Mouse (Mus musculus): ENCODE data around the gene Rab14. TPM values are rescaled to one million over a fixed set of nuclear protein-coding genes. Genes with fewer than 3 reads are reported as not detected.

Gene Rab14
- polyA plus RNA-seq, 1 experiment from 2014 or later, result 434 TPM

GRCm38 (mm10) chr2:35132662-35133055, 68.3 kb downstream of the Rab14 start:
- H3K27ac ChIP-seq (ENCODE audit: low read length), result peak overlapping the region; percentile 85
- WGBS, result 5% methylated on average over 5 of the region's 5 CpGs
- peak overlapping the region; percentile 48 for H3K9ac ChIP-seq (replicated peaks; ENCODE audit: low read depth)
- H3K36me3 ChIP-seq (ENCODE audit: insufficient read depth, low read length), result peaks cover 14% of the 10 kb centered on the region
- H3K9me3 ChIP-seq (ENCODE audit: low read length), result no peaks in the 10 kb centered on the region
- H3K27me3 ChIP-seq (replicated peaks; ENCODE audit: insufficient read depth, low read length), result no peaks in the 10 kb centered on the region
- no peak for ATAC-seq
- no peak for TF ChIP-seq EP300 (IDR thresholded peaks at IDR 0.05)
- TF ChIP-seq CTCF (IDR thresholded peaks at IDR 0.05), result no peak
- no peak for DNase-seq (ENCODE audit: low spot score)
- H3K4me1 ChIP-seq (ENCODE audit: insufficient read depth, low read depth, low read length), result peaks cover 6% of the 10 kb centered on the region
- H3K4me3 ChIP-seq (ENCODE audit: low read depth, low read length), result peak overlapping the region; percentile 34
- H3K4me2 ChIP-seq (replicated peaks; ENCODE audit: low read depth, low read length), result peak overlapping the region; percentile 55

GRCm38 (mm10) chr2:35131991-35132661, 68.8 kb downstream of the Rab14 start:
- DNase-seq (ENCODE audit: low spot score) (peak; percentile 98), ATAC-seq (peak; percentile 100)
- peak overlapping the region; percentile 34 for H3K4me3 ChIP-seq (ENCODE audit: low read depth, low read length)
- TF ChIP-seq EP300 (IDR thresholded peaks at IDR 0.05), result peak; percentile 55; the same call in 1 of the 2 replicates
- TF ChIP-seq CTCF (IDR thresholded peaks at IDR 0.05), result peak; percentile 49
- peak overlapping the region; percentile 85 for H3K27ac ChIP-seq (ENCODE audit: low read length)
- H3K4me1 ChIP-seq (ENCODE audit: insufficient read depth, low read depth, low read length), result peaks cover 6% of the 10 kb centered on the region
- H3K36me3 ChIP-seq (ENCODE audit: insufficient read depth, low read length), result peaks cover 14% of the 10 kb centered on the region
- under 1% methylated on average over 21 of the region's 21 CpGs for WGBS
- peak overlapping the region; percentile 48 for H3K9ac ChIP-seq (replicated peaks; ENCODE audit: low read depth)
- H3K9me3 ChIP-seq (ENCODE audit: low read length), result no peaks in the 10 kb centered on the region
- H3K4me2 ChIP-seq (replicated peaks; ENCODE audit: low read depth, low read length), result peak overlapping the region; percentile 55
- H3K27me3 ChIP-seq (replicated peaks; ENCODE audit: insufficient read depth, low read length), result no peaks in the 10 kb centered on the region

GRCm38 (mm10) chr2:35131491-35131890, 69.4 kb downstream of the Rab14 start:
- Histone ChIP-seq H3K27ac (ENCODE audit: low read length) (peak overlapping the region; percentile 85), H3K4me1 (ENCODE audit: insufficient read depth, low read depth, low read length) (peaks cover 6% of the 10 kb centered on the region), H3K4me2 (replicated peaks; ENCODE audit: low read depth, low read length) (peak overlapping the region; percentile 55; the same call in 1 of the 2 replicates), H3K9ac (replicated peaks; ENCODE audit: low read depth) (no peak overlapping the region), H3K4me3 (ENCODE audit: low read depth, low read length) (0 out of 2 replicates have a peak overlapping the region, but pooled peaks have one; percentile 34), H3K9me3 (ENCODE audit: low read length) (no peaks in the 10 kb centered on the region), H3K27me3 (replicated peaks; ENCODE audit: insufficient read depth, low read length) (no peaks in the 10 kb centered on the region), H3K36me3 (ENCODE audit: insufficient read depth, low read length) (peaks cover 14% of the 10 kb centered on the region)
- DNase-seq (ENCODE audit: low spot score), result no peak
- no peak for ATAC-seq
- TF ChIP-seq EP300 (IDR thresholded peaks at IDR 0.05) (no peak), CTCF (IDR thresholded peaks at IDR 0.05) (no peak)

Other genes starting within 250 kb of the Rab14 start
- gene Traf1, start 239.3 kb downstream of the Rab14 start, polyA plus RNA-seq (2015; fragmentation: Nextera tagmentation; extraction: Ambion mirVana), result 61.4 and 67.0 TPM in 2 replicates
- gene Hc, start 139.7 kb downstream of the Rab14 start, polyA plus RNA-seq (2015; fragmentation: Nextera tagmentation; extraction: Ambion mirVana), result 149 and 172 TPM in 2 replicates
- gene AI182371, start 99.6 kb downstream of the Rab14 start, polyA plus RNA-seq (2015; fragmentation: Nextera tagmentation; extraction: Ambion mirVana), result 1.4 and 3.0 TPM in 2 replicates
- gene Cntrl, start 91.6 kb downstream of the Rab14 start, polyA plus RNA-seq (2015; fragmentation: Nextera tagmentation; extraction: Ambion mirVana), result 20.1 and 21.3 TPM in 2 replicates
- gene Gsn, start 55.3 kb upstream of the Rab14 start, polyA plus RNA-seq (2015; fragmentation: Nextera tagmentation; extraction: Ambion mirVana), result 956 and 1,007 TPM in 2 replicates
- gene Stom, start 135.9 kb upstream of the Rab14 start, polyA plus RNA-seq (2015; fragmentation: Nextera tagmentation; extraction: Ambion mirVana), result 76.9 and 86.2 TPM in 2 replicates
- gene 4930568D16Rik, start 166.6 kb upstream of the Rab14 start, polyA plus RNA-seq (2015; fragmentation: Nextera tagmentation; extraction: Ambion mirVana), result not detected in 2 replicates
- gene 4930402F06Rik, start 196.1 kb upstream of the Rab14 start, polyA plus RNA-seq (2015; fragmentation: Nextera tagmentation; extraction: Ambion mirVana), result not detected in 2 replicates

Data from lung, postnatal 0 days (tissue).